Mouse (Mus musculus): ENCODE measurements at regions not wholly inside any gene's neighbourhood (a gene's known extent, or its start where the extent isn't known, plus 50 kb on each side); places are given as distances from the start of the nearest gene placed in this dataset.
"Not testable (repeated sequence)": the region's sequence is repeated elsewhere in the genome, so short reads cannot be mapped to it uniquely, and the experiment has no call there.

GRCm38 (mm10) chr2:79018732-79019423 lies 151.0 kb downstream of the Ube2e3 start:
- DNase-seq (ENCODE audit: low spot score), result no peak

- no peak for DNase-seq (ENCODE audit: low spot score)
These were observed 155.0 kb downstream of the Ube2e3 start for GRCm38 (mm10) chr2:79022954-79023353.

GRCm38 (mm10) chr2:79025678-79026077 lies 157.8 kb downstream of the Ube2e3 start:
- no peak for DNase-seq (ENCODE audit: low spot score)

- DNase-seq (ENCODE audit: low spot score), result no peak
These were observed 163.1 kb downstream of the Ube2e3 start for GRCm38 (mm10) chr2:79030990-79031389.

- DNase-seq (ENCODE audit: low spot score), result no peak
These were observed 168.4 kb downstream of the Ube2e3 start for GRCm38 (mm10) chr2:79036296-79036695.

GRCm38 (mm10) chr2:79038624-79039023 lies 170.7 kb downstream of the Ube2e3 start:
- peak; percentile 37 for DNase-seq (ENCODE audit: low spot score)

GRCm38 (mm10) chr2:79044804-79045203 lies 176.9 kb downstream of the Ube2e3 start:
- not testable (repeated sequence) for DNase-seq (ENCODE audit: low spot score)

GRCm38 (mm10) chr2:79045508-79045907 lies 177.6 kb downstream of the Ube2e3 start:
- no peak for DNase-seq (ENCODE audit: low spot score)

GRCm38 (mm10) chr2:79048020-79048419 lies 180.1 kb downstream of the Ube2e3 start:
- peak; percentile 53 for DNase-seq (ENCODE audit: low spot score)

- no peak for DNase-seq (ENCODE audit: low spot score)
These were observed 181.0 kb downstream of the Ube2e3 start for GRCm38 (mm10) chr2:79048777-79049537.

GRCm38 (mm10) chr2:79050495-79051046 lies 182.6 kb downstream of the Ube2e3 start:
- DNase-seq (ENCODE audit: low spot score), result no peak

GRCm38 (mm10) chr2:79052226-79052625 lies 184.3 kb downstream of the Ube2e3 start:
- DNase-seq (ENCODE audit: low spot score), result no peak

GRCm38 (mm10) chr2:79056138-79056537 lies 188.2 kb downstream of the Ube2e3 start:
- no peak for DNase-seq (ENCODE audit: low spot score)

GRCm38 (mm10) chr2:79059115-79059943 lies 191.4 kb downstream of the Ube2e3 start:
- DNase-seq (ENCODE audit: low spot score), result no peak

GRCm38 (mm10) chr2:79059944-79060238 lies 192.0 kb downstream of the Ube2e3 start:
- DNase-seq (ENCODE audit: low spot score), result no peak

GRCm38 (mm10) chr2:79060320-79060719 lies 192.4 kb downstream of the Ube2e3 start:
- no peak for DNase-seq (ENCODE audit: low spot score)

- no peak for DNase-seq (ENCODE audit: low spot score)
These were observed 193.6 kb upstream of the Itga4 start for GRCm38 (mm10) chr2:79061645-79062044.

GRCm38 (mm10) chr2:79062196-79062636 lies 193.0 kb upstream of the Itga4 start:
- no peak for DNase-seq (ENCODE audit: low spot score)

- no peak for DNase-seq (ENCODE audit: low spot score)
These were observed 191.6 kb upstream of the Itga4 start for GRCm38 (mm10) chr2:79063641-79064040.

GRCm38 (mm10) chr2:79065321-79065720 lies 189.9 kb upstream of the Itga4 start:
- DNase-seq (ENCODE audit: low spot score), result no peak

- peak; percentile 26 for DNase-seq (ENCODE audit: low spot score)
These were observed 179.1 kb upstream of the Itga4 start for GRCm38 (mm10) chr2:79076115-79076514.

GRCm38 (mm10) chr2:79078836-79079394 lies 176.3 kb upstream of the Itga4 start:
- no peak for DNase-seq (ENCODE audit: low spot score)

Measured in embryo, embryonic 10.5 days (tissue).